Mouse (Mus musculus) left cerebral cortex, postnatal 36 days (tissue): ENCODE data around the gene Cdh9. TPM values are rescaled to one million over a fixed set of nuclear protein-coding genes. Genes with fewer than 3 reads are reported as not detected.

ENCODE experiments used
- DNase-seq, 2 experiments: peaks; one replicate each; pipeline ENCODE4 v3.0.0; 2021 to 2022; ENCODE audit warnings: low spot score in 2 of 2, mixed read lengths in 1 of 2
- intact Hi-C: fragments of 180-260 bp; cut with DNase I; formaldehyde crosslinking; loops from one replicate; pipeline ENCODE4 v1.15.1; 2025
- total RNA-seq, 2 experiments: library from RNA; stranded (reverse); gene quantifications; 2 replicates each; pipeline ENCODE4 v1.2.3; 2021

The Cdh9 gene
- total RNA-seq: 10 to 100 TPM; 17.5 to 18.2 TPM

DNA sequence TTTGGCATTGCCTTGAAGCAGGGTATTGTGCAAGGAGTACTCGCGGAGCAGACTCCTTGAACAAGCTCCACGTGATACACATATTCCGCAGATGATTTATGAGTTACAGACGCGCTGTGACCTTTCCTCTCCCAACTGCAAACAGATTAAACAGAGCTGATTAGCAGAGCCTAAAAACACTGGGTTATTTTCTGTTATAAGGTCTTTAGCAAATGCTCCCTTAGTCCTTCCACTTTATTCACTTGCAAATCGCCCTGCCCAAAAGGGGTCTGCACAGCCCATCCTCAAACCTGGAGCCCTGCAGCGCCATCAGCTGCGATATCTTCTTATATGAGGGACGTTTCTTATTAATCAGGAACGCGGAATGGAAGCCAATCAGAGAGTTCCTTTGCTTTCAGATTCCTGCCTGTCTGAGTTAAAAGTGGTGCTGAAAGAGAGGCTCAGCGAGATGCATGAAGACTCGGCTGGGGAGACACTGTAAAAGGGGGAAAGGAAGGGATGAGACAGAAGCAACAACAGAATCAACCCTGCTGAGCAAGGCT, at the start of gene Cdh9:
Gene Cdh9, plus strand, starts transcription at position 287 of the 542 bp plus-strand sequence.
- intact Hi-C loops: no loop called here
- peak; percentile 35 to 49 for DNase-seq

DNA sequence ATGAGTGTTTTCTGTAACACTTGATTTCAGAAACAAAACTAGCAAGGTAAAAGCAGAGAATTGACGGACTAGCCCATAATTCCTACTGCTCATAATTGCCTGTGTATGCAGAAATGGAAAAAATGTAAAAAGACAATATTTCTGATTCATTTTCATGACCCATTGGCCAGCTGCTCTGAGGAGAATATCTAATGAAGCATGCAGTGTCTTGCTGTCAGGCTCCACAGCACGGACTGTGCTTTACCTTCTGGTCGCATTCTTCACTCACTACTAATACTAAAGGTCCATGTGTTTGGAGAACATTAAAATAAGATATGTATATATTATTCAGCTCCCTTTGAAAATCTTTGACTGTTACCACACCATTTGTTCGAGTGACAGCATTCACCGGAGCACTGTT, 49.5 kb upstream of the Cdh9 start:
- intact Hi-C loops: no loop called here
- DNase-seq: no peak

DNA sequence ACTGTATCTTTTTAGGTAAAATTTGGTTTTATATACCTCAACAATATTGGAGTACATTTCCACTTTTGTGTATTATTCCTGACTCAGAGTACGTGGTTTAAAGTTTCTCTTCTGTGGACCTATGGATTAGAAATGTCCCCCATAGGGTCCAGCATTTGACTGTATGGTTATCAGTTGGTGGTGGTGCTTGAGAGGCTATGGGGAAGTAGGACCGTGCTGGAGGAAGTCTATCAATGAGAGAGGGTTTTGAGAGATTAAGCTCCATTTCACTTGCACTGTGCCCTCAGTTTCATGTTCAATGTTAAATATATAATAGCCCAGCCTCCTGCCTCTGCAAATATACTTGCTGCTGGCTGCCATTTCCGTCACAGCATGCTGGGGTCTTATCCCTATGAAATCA, 28.7 kb upstream of the Cdh9 start:
- DNase-seq: no peak
- intact Hi-C loops: no loop called here

- intact Hi-C loops: no loop called here
- DNase-seq: no peak
Measured at GRCm38 (mm10) chr15:16702340-16702739, 26.2 kb upstream of the Cdh9 start.

DNA sequence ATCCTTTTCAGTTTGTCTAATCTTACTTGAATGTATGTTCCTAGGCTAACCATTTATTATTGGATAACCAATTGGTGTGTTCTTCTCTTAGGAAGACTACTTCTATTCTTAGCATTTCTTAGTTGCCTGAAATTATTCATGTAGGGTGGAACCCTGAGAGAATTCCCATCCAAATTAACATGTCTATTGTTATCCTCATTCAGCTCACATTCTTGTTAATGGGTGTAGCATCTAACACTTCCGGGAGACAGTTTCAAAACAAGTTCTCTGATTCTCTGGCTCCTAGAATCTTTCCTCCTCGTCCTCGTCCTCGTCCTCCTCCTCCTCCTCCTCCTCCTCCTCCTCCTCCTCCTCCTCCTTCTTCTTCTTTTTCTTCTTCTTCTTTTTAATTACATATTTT, 10.5 kb downstream of the Cdh9 start:
- intact Hi-C loops: no loop called here
- no peak for DNase-seq

GRCm38 (mm10) chr15:16746672-16747071, 18.1 kb downstream of the Cdh9 start:
- DNase-seq: no peak
- intact Hi-C loops: no loop called here

DNA sequence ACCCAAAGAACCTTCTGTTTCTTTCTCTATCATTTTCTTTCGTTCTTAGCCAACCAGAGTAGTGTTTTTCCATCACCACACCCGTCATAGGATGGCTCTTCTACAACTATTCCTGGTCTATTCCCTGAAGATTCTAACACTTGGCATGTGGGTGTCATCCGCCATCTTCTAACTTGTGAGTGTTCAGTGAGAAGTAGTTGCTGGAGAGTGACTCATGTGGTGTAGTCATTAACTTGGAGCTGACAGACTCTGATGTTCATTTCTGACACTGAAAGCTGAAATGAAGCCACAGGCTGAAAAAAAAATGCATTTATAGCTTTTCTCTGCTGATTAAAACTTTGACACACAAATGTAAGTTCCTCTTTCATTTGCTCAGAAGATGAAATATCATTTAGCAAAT, 34.7 kb downstream of the Cdh9 start:
- DNase-seq: no peak
- intact Hi-C loops: no loop called here

DNA sequence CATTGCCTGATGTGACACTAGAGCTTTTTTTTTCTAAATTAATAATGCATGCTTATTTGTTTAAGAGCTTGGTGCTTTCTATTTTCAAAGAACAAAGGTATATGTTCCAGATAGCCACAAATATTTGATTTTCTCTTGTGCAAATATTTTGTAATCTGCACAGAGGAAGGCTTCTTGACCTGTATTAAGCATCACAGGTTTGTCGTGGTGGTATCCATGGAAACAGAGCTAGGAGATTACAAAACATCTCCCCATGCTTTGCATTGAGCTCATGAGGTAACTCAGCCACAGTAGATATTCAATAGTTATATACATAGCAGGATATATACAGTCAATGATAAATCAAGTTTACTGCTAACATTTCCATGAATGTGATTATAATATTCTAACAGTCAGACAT, 56.0 kb downstream of the Cdh9 start:
- intact Hi-C loops: no loop called here
- no peak for DNase-seq

- DNase-seq: no peak
- intact Hi-C loops: no loop called here
Measured at GRCm38 (mm10) chr15:16792857-16793256, 64.3 kb downstream of the Cdh9 start.

GRCm38 (mm10) chr15:16801302-16801701, 72.7 kb downstream of the Cdh9 start:
- DNase-seq: no peak
- intact Hi-C loops: no loop called here

DNA sequence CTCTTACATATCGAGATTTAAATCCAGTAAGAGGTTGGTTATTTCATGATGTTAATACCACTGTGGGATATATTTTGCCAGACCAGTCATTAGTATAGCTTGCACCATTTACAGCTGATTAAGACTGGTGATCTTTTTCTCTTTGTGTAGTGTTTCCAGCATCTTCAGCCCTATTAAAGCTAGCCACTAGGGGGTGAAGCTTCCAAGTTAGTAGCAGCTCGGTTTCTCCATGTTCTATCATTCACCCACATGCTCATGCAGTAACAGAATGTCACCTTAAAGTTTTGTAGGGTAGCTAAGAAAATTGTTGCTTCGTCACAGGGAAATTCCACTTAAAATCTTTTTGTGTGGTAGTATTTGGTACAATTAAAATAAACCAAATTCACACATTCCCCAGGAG, 82.2 kb downstream of the Cdh9 start:
- no peak for DNase-seq
- intact Hi-C loops: no loop called here

DNA sequence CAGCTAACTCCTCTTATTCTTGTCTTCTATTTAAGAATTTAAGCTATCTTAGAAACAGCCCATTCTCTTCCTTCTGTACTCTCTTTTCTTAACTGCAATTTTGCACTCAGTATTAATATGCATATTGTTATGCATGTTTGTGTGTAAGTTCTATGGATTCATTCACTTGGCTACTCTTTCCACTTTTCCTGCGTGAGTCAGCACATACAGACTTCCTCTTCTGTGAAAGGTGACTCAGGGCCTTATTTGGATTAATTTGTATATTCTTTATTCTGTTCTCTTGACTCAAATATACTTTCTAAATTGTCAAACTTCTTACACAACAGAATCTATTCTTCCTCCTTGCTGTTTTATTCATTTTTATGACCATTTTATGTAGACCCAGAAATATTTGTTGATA, 85.5 kb downstream of the Cdh9 start:
- DNase-seq: no peak
- intact Hi-C loops: no loop called here

GRCm38 (mm10) chr15:16834761-16835160, 106.2 kb downstream of the Cdh9 start:
- intact Hi-C loops: no loop called here
- no peak for DNase-seq

DNA sequence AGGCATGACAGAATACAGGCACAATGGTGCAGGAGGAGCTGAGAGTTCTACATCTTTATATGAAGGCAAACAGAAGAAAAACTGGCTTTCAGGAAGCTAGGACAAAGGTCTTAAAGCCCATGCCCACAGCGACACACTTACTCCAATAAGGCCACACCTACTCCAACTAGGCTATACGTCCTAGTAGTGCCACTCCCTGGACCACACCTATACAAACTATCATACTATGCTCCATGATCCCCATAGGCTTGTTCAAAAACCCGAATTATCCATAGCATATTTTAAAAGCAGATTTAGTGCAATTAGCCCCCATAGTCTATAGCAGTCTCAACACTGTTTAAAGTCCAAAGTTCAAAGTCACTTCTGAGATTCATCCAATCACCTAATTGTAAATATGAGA, 154.0 kb downstream of the Cdh9 start:
- no peak for DNase-seq
- intact Hi-C loops: no loop called here

DNA sequence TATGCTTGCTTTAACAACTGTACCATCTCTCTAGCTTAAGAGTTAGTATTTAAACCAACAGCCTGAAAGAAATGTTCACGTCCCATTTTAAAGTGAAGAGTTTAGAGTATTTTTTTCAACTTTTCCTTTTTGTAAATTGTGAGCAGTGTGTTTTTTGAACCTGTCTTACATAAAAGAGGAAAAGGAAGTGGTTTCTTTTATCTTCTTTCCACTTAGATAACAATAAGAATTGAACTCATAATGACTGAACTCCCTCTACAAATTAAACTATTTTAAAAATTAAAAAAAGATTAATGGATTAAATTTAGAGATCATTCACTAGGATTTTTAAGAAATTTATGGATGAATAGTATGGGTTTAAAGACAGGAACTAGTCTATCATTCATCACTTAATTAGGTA, 168.1 kb downstream of the Cdh9 start:
- intact Hi-C loops: no loop called here
- DNase-seq: no peak
